Mouse (Mus musculus) large intestine, adult 2 months (tissue): ENCODE measurements around the gene Tnrc6c. TPM values are rescaled to one million over a fixed set of nuclear protein-coding genes. Genes with fewer than 3 reads are reported as not detected.

Source experiments
- DNase-seq: peaks from one replicate; pipeline ENCODE4 v3.0.0-alpha.2; 2012; ENCODE audit warnings: low read depth, low spot score
- WGBS: fragments of 180-500 bp; shearing (Covaris S2); methylation state at CpG from one replicate; pipeline ENCODE4 v1.1.7; 2018; 5-methylcytosine and 5-hydroxymethylcytosine counted together
- polyA plus RNA-seq: library from polyadenylated mRNA; depleted of rRNA; stranded (reverse); fragments of >200 nt; gene quantifications from 2 replicates; pipeline ENCODE4 v1.2.3, GENCODE M21; 2012; rRNA removed

The Tnrc6c gene
- 8.2 and 13.2 TPM in 2 replicates for polyA plus RNA-seq

- 1% methylated on average over 62 of the region's 62 CpGs for WGBS
- no peak for DNase-seq
These were observed at the start of gene Tnrc6c for GRCm38 (mm10) chr11:117653491-117654351. Gene Tnrc6c, plus strand, starts transcription at chr11:117654289.

GRCm38 (mm10) chr11:117606137-117606536 lies 48.0 kb upstream of the Tnrc6c start:
- WGBS, result 22% methylated on average over 9 of the region's 9 CpGs

GRCm38 (mm10) chr11:117606605-117607203 lies 47.4 kb upstream of the Tnrc6c start:
- 11% methylated on average over 13 of the region's 13 CpGs for WGBS
- DNase-seq, result no peak

More at GRCm38 (mm10) chr11:117606137-117606536, 48.0 kb upstream of the Tnrc6c start:
- DNase-seq, result no peak

GRCm38 (mm10) chr11:117608141-117608789 lies 45.8 kb upstream of the Tnrc6c start:
- DNase-seq, result no peak
- 81% methylated on average over 9 of the region's 9 CpGs for WGBS

GRCm38 (mm10) chr11:117608976-117609375 lies 45.1 kb upstream of the Tnrc6c start:
- DNase-seq, result no peak
- WGBS, result 58% methylated on average over 7 of the region's 7 CpGs

GRCm38 (mm10) chr11:117610589-117610988 lies 43.5 kb upstream of the Tnrc6c start:
- no peak for DNase-seq

GRCm38 (mm10) chr11:117611068-117611467 lies 43.0 kb upstream of the Tnrc6c start:
- peak; percentile 61 for DNase-seq
- WGBS, result 1% methylated on average over 13 of the region's 13 CpGs

GRCm38 (mm10) chr11:117611860-117612259 lies 42.2 kb upstream of the Tnrc6c start:
- 35% methylated on average over 5 of the region's 5 CpGs for WGBS
- DNase-seq, result no peak

GRCm38 (mm10) chr11:117612885-117613284 lies 41.2 kb upstream of the Tnrc6c start:
- WGBS, result 69% methylated on average over 7 of the region's 7 CpGs

GRCm38 (mm10) chr11:117617368-117617908 lies 36.7 kb upstream of the Tnrc6c start:
- WGBS, result 18% methylated on average over 16 of the region's 16 CpGs
- DNase-seq, result no peak

More at GRCm38 (mm10) chr11:117612885-117613284, 41.2 kb upstream of the Tnrc6c start:
- no peak for DNase-seq

- no peak for DNase-seq
- WGBS, result 9% methylated on average over 3 of the region's 3 CpGs
These were observed 35.9 kb upstream of the Tnrc6c start for GRCm38 (mm10) chr11:117618214-117618613.

- no peak for DNase-seq
- 36% methylated on average over 7 of the region's 7 CpGs for WGBS
These were observed 35.3 kb upstream of the Tnrc6c start for GRCm38 (mm10) chr11:117618774-117619173.

- WGBS, result 17% methylated on average over 10 of the region's 10 CpGs
- DNase-seq, result no peak
These were observed 34.5 kb upstream of the Tnrc6c start for GRCm38 (mm10) chr11:117619581-117619980.

- DNase-seq, result no peak
- WGBS, result 63% methylated on average over 4 of the region's 4 CpGs
These were observed 28.9 kb upstream of the Tnrc6c start for GRCm38 (mm10) chr11:117625196-117625595.

- 49% methylated on average over 6 of the region's 6 CpGs for WGBS
- DNase-seq, result no peak
These were observed 27.5 kb upstream of the Tnrc6c start for GRCm38 (mm10) chr11:117626557-117626956.

- WGBS, result 45% methylated on average over 5 of the region's 5 CpGs
- no peak for DNase-seq
These were observed 27.0 kb upstream of the Tnrc6c start for GRCm38 (mm10) chr11:117627060-117627562.

GRCm38 (mm10) chr11:117627746-117628311 lies 26.3 kb upstream of the Tnrc6c start:
- DNase-seq, result no peak
- WGBS, result 47% methylated on average over 9 of the region's 9 CpGs

GRCm38 (mm10) chr11:117628312-117628779 lies 25.7 kb upstream of the Tnrc6c start:
- WGBS, result 29% methylated on average over 9 of the region's 9 CpGs
- no peak for DNase-seq

GRCm38 (mm10) chr11:117629865-117630264 lies 24.2 kb upstream of the Tnrc6c start:
- no peak for DNase-seq
- WGBS, result 79% methylated on average over 2 of the region's 2 CpGs
